Mouse (Mus musculus) cerebellum, adult 18-20 months (tissue): Measurements from ENCODE around the gene Rlf.
"Not testable (repeated sequence)": the region's sequence is repeated elsewhere in the genome, so short reads cannot be mapped to it uniquely, and the experiment has no call there.

ENCODE experiments used
- DNase-seq, 2 experiments: peaks; one replicate each; pipeline ENCODE4 v3.0.0; 2021

The Rlf gene

DNA sequence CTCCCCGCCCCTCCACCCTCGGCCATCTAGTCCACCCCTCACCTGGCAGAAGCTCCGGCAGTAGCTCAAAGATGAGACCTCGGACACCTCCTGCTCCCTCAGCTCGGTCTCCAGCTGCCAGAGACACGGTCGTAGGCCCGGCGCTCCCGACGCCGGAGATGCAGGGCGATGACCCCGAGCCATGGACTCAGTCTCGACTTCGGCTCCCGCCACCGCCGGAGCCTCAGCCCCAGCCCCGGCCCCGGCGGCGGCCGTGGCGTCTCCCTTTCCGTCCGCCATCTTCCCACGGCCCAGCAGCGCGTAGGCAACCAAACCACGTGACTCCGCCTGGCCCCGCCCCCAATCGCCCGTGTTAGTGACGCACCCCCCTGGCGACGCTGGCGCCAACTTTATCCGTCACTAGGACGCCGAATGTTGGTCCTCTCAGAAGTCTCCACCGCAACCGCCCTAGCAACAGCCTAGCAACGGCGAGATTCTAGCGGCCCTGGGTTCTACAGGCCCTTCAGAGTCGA lies at the start of gene Rlf:
Gene Rlf (minus strand): TSS at position 292 of the 512 bp plus-strand sequence.
- DNase-seq = peak; percentile 97 to 100

GRCm38 (mm10) chr4:121241612-121242000 lies 26.7 kb upstream of the Rlf start:
- DNase-seq = no peak

- DNase-seq = no peak
Measured at GRCm38 (mm10) chr4:121240637-121241611, 26.0 kb upstream of the Rlf start.

GRCm38 (mm10) chr4:121239878-121240277 lies 25.0 kb upstream of the Rlf start:
- no peak for DNase-seq

- peak; percentile 12 to 38 for DNase-seq
Measured at GRCm38 (mm10) chr4:121231772-121232414, 17.0 kb upstream of the Rlf start.

DNA sequence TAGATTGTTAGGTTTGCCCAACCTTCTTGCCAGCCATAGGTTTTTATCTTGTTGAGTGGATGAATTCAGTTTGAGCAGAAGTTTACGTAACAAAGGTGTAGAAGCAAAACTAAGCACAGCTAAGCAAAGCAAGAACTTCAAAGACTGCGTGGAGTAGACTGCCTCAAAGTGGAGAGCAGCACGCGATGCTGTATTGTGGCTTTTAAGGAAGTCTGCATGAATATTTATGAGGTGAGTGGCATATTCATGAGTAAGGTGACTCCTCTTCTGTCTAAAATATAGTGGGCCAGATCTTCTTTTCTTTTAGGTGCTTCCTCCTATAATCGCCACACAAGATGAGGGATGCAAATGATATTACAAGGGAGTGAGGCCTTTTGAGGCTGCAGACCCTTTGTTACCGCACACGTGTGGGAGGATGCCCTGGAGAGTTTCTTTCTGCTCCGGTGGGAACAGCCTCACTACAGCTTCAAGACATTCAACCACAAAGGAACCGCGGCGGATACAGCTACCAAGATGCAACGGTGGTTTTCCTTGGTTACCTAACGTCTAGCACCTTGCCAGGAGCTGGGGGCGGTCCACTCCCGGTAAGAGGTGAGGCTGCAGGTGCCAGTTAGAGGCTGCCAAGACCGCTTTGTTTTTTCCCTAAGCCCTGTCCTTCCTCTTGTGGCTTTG lies 16.2 kb upstream of the Rlf start:
- no peak for DNase-seq

DNA sequence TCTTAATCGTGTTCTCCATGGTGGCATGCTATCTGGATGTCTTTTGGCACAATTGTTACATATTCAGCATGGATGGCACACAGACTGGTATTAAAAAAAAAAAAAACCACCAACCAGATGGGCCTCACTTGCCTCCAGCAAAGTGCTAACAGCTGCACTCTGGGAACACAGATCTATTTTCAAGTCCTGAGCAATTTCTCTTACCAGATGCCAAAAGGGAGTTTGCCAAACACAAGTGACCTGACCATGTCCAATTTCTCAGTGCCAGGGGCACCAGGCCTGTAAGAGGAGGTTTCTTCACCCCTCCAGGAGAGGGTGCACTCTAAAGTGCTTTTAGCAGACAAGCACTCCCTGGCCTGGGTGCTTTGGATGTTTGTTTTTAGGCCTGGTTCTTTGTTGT lies 12.2 kb upstream of the Rlf start:
- no peak for DNase-seq

GRCm38 (mm10) chr4:121225177-121225576 lies 10.3 kb upstream of the Rlf start:
- DNase-seq = no peak

DNA sequence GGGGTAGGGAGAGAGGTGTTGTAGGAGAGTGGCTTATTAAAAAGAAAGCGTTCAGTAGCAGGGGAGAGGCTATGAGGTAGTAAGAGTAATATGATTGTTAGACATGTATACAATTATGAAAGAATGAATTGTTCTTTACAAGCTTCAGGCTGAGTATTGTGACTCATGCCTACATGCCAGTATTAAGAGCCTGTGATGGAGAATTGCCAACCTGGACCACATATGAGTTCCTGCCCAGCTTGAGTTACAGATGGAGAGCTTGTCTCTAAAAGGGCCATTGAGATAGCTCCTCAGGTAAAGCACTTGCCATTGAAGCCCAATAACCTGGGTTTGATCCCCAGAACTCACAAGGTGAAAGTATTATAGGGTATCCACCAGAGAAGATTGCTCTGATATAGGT lies 8.3 kb upstream of the Rlf start:
- DNase-seq = no peak

GRCm38 (mm10) chr4:121216216-121216615 lies 1.3 kb upstream of the Rlf start:
- DNase-seq = no peak

GRCm38 (mm10) chr4:121215489-121215888 lies 605 bp upstream of the Rlf start:
- peak in 1 of 2 experiments; percentile 20 for DNase-seq

DNA sequence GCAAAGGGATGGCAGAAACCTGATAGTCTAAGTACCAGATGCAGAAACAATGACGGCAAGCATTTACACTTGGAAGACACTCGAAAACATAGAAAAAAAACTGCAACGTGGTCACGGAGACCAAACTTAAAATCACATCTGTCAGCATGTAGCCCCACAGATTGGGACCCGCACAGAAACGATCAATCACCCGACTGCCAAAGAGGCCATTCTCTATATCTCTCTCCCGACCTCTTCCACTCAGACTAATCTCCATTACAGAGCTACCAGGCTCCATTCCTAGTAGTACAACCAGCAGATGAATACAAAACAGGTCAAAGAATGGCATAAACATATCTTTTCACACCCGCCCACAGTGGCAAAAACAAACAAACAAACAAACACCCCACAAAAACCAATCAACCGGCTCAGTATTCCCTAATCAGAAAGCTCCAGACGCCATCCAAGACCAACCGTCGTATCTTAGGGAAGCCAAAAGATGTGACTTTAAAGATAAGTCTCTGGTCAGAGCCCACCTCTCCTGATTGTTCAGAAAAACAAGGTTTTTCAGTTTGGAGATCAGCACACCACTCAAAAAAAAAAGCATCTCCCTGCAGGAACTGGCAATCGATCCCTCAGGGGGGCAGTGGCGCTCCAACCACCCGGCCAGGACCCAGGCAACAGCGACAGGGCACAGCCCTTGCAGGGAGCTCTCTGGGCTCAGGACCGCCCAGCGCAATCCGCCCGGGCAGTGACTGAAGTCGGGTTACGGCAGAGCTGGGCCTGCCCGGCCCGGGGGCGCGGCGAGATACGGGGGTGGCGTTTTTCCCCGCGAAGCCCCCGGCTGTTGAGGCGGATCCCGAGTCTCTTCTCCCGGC lies 720 bp downstream of the Rlf start:
- peak in 1 of 2 experiments; percentile 63 for DNase-seq

DNA sequence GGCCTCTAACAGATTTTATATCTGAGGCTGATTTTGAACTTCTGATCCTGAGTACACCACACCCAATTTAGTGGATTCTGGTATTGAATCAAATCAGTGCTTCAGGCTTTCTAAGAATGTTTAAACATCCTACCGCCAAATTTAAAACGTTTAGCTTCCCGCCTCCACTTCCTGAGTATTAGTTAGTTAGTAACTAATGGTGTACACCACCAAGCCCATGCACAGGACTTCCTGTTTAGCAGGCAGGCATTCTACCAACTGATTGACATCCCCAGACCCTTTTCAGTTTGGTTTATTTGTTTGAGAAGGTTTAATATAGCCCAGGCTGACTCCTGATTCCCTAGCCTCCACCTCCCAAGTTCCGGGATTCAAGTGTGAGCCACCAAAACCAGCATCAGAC lies 6.0 kb downstream of the Rlf start:
- no peak for DNase-seq

DNA sequence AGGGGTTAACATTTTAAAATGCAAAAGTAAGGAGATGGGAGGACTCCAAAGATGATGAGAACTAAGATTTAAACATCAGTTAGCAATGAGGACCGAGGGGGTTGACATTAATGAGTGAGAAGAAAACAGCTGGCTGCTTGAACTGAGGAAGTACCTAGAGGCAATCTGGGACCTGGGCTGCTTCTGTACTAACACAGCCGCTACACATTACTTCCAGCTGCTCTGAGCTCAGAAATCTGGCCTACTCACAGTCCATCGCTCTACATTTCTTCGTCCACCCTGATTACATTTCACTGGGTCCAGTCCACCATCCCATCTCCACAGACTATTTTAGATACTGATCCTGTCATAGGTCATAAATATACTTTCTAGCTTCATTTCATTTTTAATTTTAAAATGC lies 17.0 kb downstream of the Rlf start:
- no peak for DNase-seq

DNA sequence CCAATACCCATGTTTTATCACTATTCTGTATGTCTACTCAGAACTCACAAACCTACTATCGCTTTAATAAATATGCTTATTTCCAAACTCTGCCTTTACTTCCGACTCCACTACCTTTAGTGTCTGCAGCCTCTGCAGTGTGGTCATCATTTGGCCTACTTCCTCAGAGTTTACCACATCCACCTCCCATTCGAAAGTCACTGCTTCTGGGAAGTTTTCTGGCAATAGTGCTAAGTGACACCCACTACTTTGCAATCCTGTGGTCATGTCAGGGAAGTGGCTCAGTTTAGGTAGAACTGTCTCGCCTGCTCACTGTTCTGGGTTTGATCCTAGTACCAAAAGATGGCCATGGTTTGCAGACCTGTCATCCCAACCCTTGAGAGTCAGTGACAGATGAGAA lies 17.9 kb downstream of the Rlf start:
- no peak for DNase-seq

DNA sequence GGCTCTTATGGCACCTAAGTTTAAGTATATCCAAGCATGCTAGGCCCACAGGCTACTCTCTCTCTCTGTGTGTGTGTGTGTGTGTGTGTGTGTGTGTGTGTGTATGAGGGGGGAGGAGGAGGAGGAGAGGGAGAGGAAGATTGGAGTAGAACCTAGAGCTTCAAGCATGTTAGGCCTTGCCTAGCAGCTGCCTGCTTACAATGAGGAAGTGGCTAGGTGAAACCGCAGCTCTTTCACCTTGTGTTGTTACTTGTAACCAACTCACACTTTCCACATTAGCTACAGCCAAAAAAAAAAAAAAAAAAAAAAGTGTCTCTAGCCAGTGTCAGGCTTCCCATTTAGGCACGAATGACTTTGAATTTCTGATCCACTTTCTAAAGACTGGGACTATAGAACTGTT lies 18.7 kb downstream of the Rlf start:
- no peak for DNase-seq

DNA sequence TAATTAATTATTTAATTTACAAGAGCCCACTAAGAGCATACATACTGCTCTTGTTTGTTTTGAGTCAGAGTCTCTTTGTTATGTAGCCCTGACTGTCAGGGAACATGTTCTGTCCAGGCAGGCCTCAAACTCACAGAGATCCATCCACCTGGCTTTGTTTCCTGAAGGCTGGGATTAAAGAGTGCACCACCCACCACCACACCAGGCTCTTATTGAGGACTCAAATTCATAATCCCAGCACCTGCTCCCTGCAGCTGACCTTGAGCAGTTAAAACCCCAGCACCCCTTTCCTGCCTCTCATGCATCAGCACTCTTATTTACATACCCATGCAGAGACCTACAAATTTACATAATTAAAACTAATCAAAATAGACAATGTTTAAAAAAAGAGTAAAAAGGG lies 20.1 kb downstream of the Rlf start:
- DNase-seq = no peak

- no peak for DNase-seq
Measured at GRCm38 (mm10) chr4:121192306-121192705, 22.6 kb downstream of the Rlf start.

GRCm38 (mm10) chr4:121189341-121189740 lies 25.5 kb downstream of the Rlf start:
- no peak for DNase-seq

DNA sequence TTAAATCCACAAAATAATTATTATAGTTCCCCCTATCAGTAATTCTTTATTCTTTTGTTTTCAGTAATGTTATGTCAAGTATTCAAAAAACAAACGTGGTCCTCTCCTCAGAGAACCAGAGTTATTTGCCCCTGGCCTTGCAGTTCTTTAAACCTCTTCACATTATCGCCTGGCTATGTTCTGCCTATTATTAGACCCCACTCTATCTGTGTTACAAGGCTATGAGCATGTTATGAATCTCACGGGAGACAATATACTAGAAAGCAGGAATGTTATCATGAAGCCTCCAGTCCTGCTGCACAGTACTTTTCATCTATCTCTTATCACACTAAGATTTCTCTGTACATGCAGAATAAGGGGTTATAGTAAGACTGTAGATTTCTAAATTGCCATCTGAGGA lies 35.2 kb downstream of the Rlf start:
- DNase-seq = no peak

DNA sequence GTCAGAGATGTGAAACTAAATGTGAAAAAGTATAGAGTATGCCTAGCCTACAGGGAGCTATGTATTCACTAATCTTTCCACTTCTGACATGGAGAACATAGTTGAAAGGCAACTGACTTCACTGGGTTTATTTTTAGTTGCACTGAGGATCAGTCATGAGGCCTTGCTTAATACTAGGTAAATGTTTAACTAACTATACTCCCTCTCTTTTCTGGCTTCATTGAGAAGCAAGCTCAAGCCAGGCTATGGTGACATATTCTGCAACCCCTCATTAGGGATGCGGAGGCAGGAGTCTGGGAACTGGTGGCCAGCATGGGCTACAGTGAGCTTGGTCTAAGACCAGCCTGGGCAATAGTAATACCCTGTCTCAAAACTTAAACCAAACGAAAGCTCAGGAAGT lies 47.2 kb downstream of the Rlf start:
- no peak for DNase-seq

GRCm38 (mm10) chr4:121166697-121167096 lies 48.2 kb downstream of the Rlf start:
- not testable (repeated sequence) for DNase-seq
